Mouse (Mus musculus): Measurements from ENCODE around the gene Robo4. TPM values are rescaled to one million over a fixed set of nuclear protein-coding genes. Genes with fewer than 3 reads are reported as not detected.

Gene Robo4
- total and polyA plus RNA-seq, 2 experiments from 2014 or later, result 4.5 to 13.1 TPM

DNA sequence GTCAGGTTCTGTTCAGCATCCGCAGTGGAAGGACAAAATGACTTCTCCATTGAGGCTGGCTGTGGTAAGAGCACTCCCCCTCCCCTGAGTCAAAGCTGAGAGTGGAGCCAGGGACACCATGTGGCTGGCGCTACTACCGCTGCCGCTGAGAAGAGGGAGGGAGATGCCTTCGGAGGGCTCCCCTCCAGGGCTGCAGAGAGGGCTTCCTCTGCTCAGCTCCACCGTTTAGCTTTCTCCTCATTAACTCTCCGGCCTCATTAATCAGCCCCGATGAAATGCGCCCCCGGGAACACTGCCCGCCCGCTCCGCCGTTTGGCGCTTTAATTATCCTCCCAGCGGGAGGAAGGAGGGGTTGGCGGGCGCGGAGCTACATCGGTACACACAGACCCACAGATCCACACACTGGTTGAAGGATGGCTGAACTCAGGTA, 54.8 kb downstream of the Robo4 start:
- H3K9ac ChIP-seq (replicated peaks; ENCODE audit: low read length), result peak overlapping the region; percentile 28; the same call in 1 of the 2 replicates
- ATAC-seq (peak; percentile 79), DNase-seq (ENCODE audit: low spot score) (peak; percentile 83)
- WGBS, result under 1% methylated on average over 20 of the region's 20 CpGs
- no peaks in the 10 kb centered on the region for H3K9me3 ChIP-seq (ENCODE audit: low read length)
- peaks cover 6% of the 10 kb centered on the region; the same call in 1 of the 2 replicates for H3K27me3 ChIP-seq (ENCODE audit: insufficient read depth, low read length)
- H3K4me2 ChIP-seq (ENCODE audit: low read depth, low read length), result peak overlapping the region; percentile 54
- no peak for TF ChIP-seq CTCF (IDR thresholded peaks at IDR 0.05; ENCODE audit: low read depth)
- peak overlapping the region; percentile 26 for H3K4me3 ChIP-seq (ENCODE audit: low read length)
- no peaks in the 10 kb centered on the region for H3K36me3 ChIP-seq (ENCODE audit: insufficient read depth, low read length)
- H3K27ac ChIP-seq, result no peak overlapping the region
- H3K4me1 ChIP-seq (ENCODE audit: insufficient read depth, low read length), result peaks cover 10% of the 10 kb centered on the region; the same call in 1 of the 2 replicates

DNA sequence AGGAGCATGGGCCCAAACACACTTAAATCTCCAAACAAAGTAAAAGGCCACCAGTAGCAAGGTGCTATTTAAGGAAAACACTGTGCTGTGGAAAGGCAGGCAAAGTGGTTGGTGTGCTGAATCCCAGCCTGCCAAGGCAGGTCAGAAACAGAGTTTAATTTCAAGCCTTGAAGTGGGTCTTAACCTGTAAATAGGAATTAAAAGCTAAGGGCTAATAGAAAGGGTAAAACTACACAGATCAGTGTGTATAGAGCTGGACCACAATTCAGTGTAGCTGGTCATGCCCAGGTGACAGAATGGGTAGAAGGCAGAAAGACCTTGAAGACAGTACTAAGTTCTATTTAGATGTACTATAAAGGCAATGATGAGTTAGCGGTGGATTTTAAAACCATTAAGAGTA, 55.5 kb downstream of the Robo4 start:
- Histone ChIP-seq H3K4me3 (ENCODE audit: low read length) (no peak overlapping the region), H3K36me3 (ENCODE audit: insufficient read depth, low read length) (no peaks in the 10 kb centered on the region), H3K4me2 (ENCODE audit: low read depth, low read length) (peak overlapping the region; percentile 54), H3K9me3 (ENCODE audit: low read length) (no peaks in the 10 kb centered on the region), H3K9ac (replicated peaks; ENCODE audit: low read length) (0 out of 2 replicates have a peak overlapping the region, but pooled peaks have one; percentile 28), H3K4me1 (ENCODE audit: insufficient read depth, low read length) (peaks cover 10% of the 10 kb centered on the region; the same call in 1 of the 2 replicates), H3K27me3 (ENCODE audit: insufficient read depth, low read length) (peaks cover 10% of the 10 kb centered on the region; the same call in 1 of the 2 replicates), H3K27ac (no peak overlapping the region)
- WGBS, result 61% methylated on average over 1 of the region's 1 CpGs
- no peak for TF ChIP-seq CTCF (IDR thresholded peaks at IDR 0.05; ENCODE audit: low read depth)
- no peak for DNase-seq (ENCODE audit: low spot score)
- ATAC-seq, result no peak

DNA sequence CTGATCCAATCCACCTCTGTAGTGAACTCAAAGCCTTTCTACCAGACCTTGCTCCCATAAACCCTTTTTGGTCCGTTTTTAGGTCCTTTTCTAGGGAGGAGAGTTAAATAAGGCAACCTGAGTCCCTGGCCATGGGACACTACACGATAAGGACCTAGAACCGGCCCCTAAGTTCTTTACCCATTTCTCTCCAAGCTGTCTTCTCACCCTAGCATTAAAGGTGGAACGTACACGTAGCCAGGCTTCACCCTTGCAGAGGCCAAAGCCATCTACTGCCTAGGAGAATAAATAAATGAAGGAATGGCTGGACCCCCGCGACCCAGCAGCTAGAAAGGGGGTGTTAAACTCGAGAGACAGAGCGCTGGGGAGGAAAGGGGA, 58.0 kb downstream of the Robo4 start:
- peaks cover 10% of the 10 kb centered on the region; the same call in 1 of the 2 replicates for H3K27me3 ChIP-seq (ENCODE audit: insufficient read depth, low read length)

DNA sequence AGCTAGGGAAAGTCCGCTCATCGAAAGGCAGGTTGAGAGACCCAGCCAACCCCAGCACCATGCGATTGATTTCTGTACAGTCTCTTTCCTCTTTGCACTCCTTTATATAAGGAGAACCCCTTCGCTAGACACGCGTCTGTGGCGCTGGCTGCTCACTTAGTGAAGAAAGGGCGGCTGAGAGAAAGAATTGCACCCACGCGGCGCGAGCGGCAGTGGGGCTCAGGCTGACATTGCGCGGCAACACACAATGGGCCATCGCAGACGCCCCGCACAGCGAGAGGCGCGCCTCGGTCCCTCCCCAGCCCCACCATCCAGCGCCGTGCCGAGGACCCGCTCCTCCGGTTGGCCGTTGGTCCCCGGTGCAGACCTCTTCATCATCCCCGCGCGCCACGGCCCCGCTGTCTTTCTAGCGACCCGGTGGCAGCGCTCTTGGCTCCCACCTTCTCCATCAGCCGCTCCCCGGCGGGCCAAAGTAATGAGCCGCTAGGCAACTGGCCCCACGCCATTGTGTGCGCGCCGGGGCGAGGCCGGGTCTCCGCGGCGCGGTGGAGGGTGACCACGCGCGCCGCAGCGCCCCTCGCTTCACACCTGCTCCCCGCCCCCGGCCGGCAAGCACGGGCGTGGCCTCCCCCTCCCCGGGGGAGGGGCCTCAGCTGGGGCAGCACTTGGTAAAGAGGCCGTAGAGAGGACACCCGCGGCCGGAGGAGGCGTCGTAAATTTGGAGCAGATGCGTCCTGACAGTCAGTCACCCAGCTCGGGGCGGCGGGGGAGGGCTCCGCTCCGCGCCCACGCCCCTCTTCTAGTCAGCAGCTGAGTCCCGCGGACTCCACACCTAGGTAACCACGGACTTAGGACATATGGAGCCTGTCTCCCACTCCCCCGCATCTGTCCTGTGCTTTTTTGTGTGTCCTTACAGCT, 58.6 kb downstream of the Robo4 start:
- TF ChIP-seq CTCF (IDR thresholded peaks at IDR 0.05; ENCODE audit: low read depth), result no peak
- peak overlapping the region; percentile 71 for H3K9ac ChIP-seq (replicated peaks; ENCODE audit: low read length)
- no peaks in the 10 kb centered on the region for H3K9me3 ChIP-seq (ENCODE audit: low read length)
- peaks cover 5% of the 10 kb centered on the region; the same call in 1 of the 2 replicates for H3K27me3 ChIP-seq (ENCODE audit: insufficient read depth, low read length)
- peak overlapping the region; percentile 58 for H3K4me3 ChIP-seq (ENCODE audit: low read length)
- H3K4me2 ChIP-seq (ENCODE audit: low read depth, low read length), result peak overlapping the region; percentile 95
- no peaks in the 10 kb centered on the region for H3K36me3 ChIP-seq (ENCODE audit: insufficient read depth, low read length)
- peak; percentile 58 for ATAC-seq
- peak; percentile 64 for DNase-seq (ENCODE audit: low spot score)
- 1% methylated on average over 79 of the region's 81 CpGs for WGBS
- peak overlapping the region; percentile 72 for H3K27ac ChIP-seq
- 0 out of 2 replicates have a peak, but pooled peaks cover 7% of the 10 kb centered on the region for H3K4me1 ChIP-seq (ENCODE audit: insufficient read depth, low read length)

More for the DNA sequence above, 58.0 kb downstream of the Robo4 start:
- Histone ChIP-seq H3K9ac (replicated peaks; ENCODE audit: low read length) (peak overlapping the region; percentile 71), H3K4me1 (ENCODE audit: insufficient read depth, low read length) (0 out of 2 replicates have a peak, but pooled peaks cover 7% of the 10 kb centered on the region), H3K4me2 (ENCODE audit: low read depth, low read length) (peak overlapping the region; percentile 95), H3K4me3 (ENCODE audit: low read length) (peak overlapping the region; percentile 58), H3K27ac (peak overlapping the region; percentile 72; the same call in 1 of the 2 replicates), H3K36me3 (ENCODE audit: insufficient read depth, low read length) (no peaks in the 10 kb centered on the region), H3K9me3 (ENCODE audit: low read length) (no peaks in the 10 kb centered on the region)
- TF ChIP-seq CTCF (IDR thresholded peaks at IDR 0.05; ENCODE audit: low read depth), result no peak
- WGBS, result 4% methylated on average over 9 of the region's 9 CpGs
- ATAC-seq (no peak), DNase-seq (ENCODE audit: low spot score) (no peak)

DNA sequence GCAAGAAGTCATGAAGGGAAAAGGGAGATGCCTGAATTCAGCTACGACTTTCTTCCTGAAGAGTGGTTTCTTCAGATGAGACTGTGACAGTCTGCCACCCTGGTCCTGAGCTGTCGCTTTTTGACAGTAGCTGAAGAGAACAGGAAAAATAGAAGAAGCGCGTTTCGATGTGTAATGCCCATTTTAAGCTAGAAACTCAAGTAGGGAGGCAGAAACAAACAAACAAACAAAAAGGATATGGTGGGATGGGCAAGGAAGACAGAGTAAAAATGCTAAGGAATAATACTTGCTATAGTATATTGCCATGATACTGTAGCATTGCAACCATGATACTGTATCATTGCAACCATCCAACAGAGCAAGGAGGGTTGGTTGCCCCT, 59.3 kb downstream of the Robo4 start:
- 5% methylated on average over 5 of the region's 5 CpGs for WGBS
- H3K27ac ChIP-seq, result peak overlapping the region; percentile 72; the same call in 1 of the 2 replicates
- H3K4me1 ChIP-seq (ENCODE audit: insufficient read depth, low read length), result 0 out of 2 replicates have a peak, but pooled peaks cover 4% of the 10 kb centered on the region
- H3K4me3 ChIP-seq (ENCODE audit: low read length), result peak overlapping the region; percentile 58
- no peak for TF ChIP-seq CTCF (IDR thresholded peaks at IDR 0.05; ENCODE audit: low read depth)
- H3K36me3 ChIP-seq (ENCODE audit: insufficient read depth, low read length), result no peaks in the 10 kb centered on the region
- ATAC-seq, result no peak
- no peaks in the 10 kb centered on the region for H3K9me3 ChIP-seq (ENCODE audit: low read length)
- H3K9ac ChIP-seq (replicated peaks; ENCODE audit: low read length), result peak overlapping the region; percentile 71; the same call in 1 of the 2 replicates
- H3K4me2 ChIP-seq (ENCODE audit: low read depth, low read length), result peak overlapping the region; percentile 95
- no peak for DNase-seq (ENCODE audit: low spot score)
- peaks cover 5% of the 10 kb centered on the region; the same call in 1 of the 2 replicates for H3K27me3 ChIP-seq (ENCODE audit: insufficient read depth, low read length)

DNA sequence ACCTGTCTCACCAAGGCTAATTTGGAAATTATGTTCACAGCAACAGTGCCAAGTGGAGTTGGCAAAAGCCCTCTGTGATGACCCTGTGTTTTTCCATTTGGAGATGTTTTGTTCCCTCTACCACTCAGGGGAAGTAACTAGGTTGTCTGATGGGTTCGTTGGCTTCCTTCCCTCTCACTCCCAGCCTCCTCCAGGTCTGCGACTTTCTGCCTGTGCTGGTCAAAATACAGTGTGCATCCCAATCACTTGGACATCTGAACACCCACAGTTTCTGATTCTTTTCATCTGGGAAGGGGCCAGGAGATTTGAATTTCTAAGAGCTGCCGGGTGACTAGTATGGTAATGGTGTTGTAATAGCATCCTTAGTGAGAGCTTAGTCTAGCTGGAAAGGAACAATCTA, 59.9 kb downstream of the Robo4 start:
- no peak overlapping the region for H3K4me2 ChIP-seq (ENCODE audit: low read depth, low read length)
- WGBS, result 4% methylated on average over 3 of the region's 3 CpGs
- no peaks in the 10 kb centered on the region for H3K4me1 ChIP-seq (ENCODE audit: insufficient read depth, low read length)
- H3K27ac ChIP-seq, result no peak overlapping the region
- no peak for DNase-seq (ENCODE audit: low spot score)
- ATAC-seq, result no peak
- H3K9me3 ChIP-seq (ENCODE audit: low read length), result no peaks in the 10 kb centered on the region
- H3K36me3 ChIP-seq (ENCODE audit: insufficient read depth, low read length), result no peaks in the 10 kb centered on the region
- no peak for TF ChIP-seq CTCF (IDR thresholded peaks at IDR 0.05; ENCODE audit: low read depth)
- H3K4me3 ChIP-seq (ENCODE audit: low read length), result no peak overlapping the region
- H3K27me3 ChIP-seq (ENCODE audit: insufficient read depth, low read length), result peaks cover 5% of the 10 kb centered on the region; the same call in 1 of the 2 replicates
- H3K9ac ChIP-seq (replicated peaks; ENCODE audit: low read length), result no peak overlapping the region

All from hindbrain, postnatal 0 days (tissue).